Comparison of ENCODE assay signal across 9 mouse cellular contexts in genomic region chr5:36920072-36920471, GRCm38 (mm10). TPM values are rescaled to one million over a fixed set of nuclear protein-coding genes. Genes with fewer than 3 reads are reported as not detected.
DNase-seq lines count a peak whose midpoint lies in the region; ATAC-seq lines count a peak whose summit lies in the region.
"Had no signal": no experiment of that assay in that cellular context is flagged by ENCODE, and none has a peak within 500 bp of the region (broad histone marks: within the 10 kb centered on the region; RNA-seq: fewer than 3 reads in every experiment).

No protein-coding gene starts in this region.

- no peaks in the 10 kb centered on the region for H3K36me3 ChIP-seq in kidney, embryonic 14.5 days (ENCODE audit: control insufficient read depth, insufficient read depth, low read length)
- H3K36me3 ChIP-seq in kidney, embryonic 15.5 days: no peaks in the 10 kb centered on the region
- no peaks in the 10 kb centered on the region for H3K36me3 ChIP-seq in embryonic facial prominence, embryonic 11.5 days (replicated peaks; ENCODE audit: control insufficient read depth, insufficient read depth, low read depth, low read length)
- H3K36me3 ChIP-seq: hindbrain, embryonic 15.5 days; stomach, embryonic 15.5 days had no signal

- H3K27ac ChIP-seq in kidney, embryonic 14.5 days (ENCODE audit: low read depth, low read length): no peak overlapping the region
- no peak overlapping the region for H3K27ac ChIP-seq in kidney, embryonic 15.5 days
- H3K27ac ChIP-seq in embryonic facial prominence, embryonic 11.5 days (replicated peaks; ENCODE audit: low read depth, low read length): no peak overlapping the region
- H3K27ac ChIP-seq: hindbrain, embryonic 15.5 days; stomach, embryonic 15.5 days had no signal

- WGBS in kidney, embryonic 14.5 days: 56% methylated on average over 1 of the region's 1 CpGs
- 35% methylated on average over 1 of the region's 1 CpGs for WGBS in kidney, embryonic 15.5 days
- 43% methylated on average over 1 of the region's 1 CpGs for WGBS in embryonic facial prominence, embryonic 11.5 days

- no peaks in the 10 kb centered on the region for H3K4me1 ChIP-seq in kidney, embryonic 14.5 days (ENCODE audit: control insufficient read depth, insufficient read depth, low read length)
- no peaks in the 10 kb centered on the region; the same call in 1 of the 2 replicates for H3K4me1 ChIP-seq in kidney, embryonic 15.5 days
- no peaks in the 10 kb centered on the region; the same call in 1 of the 2 replicates for H3K4me1 ChIP-seq in embryonic facial prominence, embryonic 11.5 days (ENCODE audit: control insufficient read depth, insufficient read depth, low read length)
- H3K4me1 ChIP-seq: stomach, embryonic 15.5 days had no signal

- 0 out of 2 replicates have a peak, but pooled peaks have one; percentile 35 for ATAC-seq in kidney, embryonic 14.5 days (ENCODE audit: low FRiP score, low TSS enrichment)
- ATAC-seq in kidney, embryonic 15.5 days (replicated peaks; ENCODE audit: low FRiP score): no peak
- no peak for ATAC-seq in embryonic facial prominence, embryonic 11.5 days (replicated peaks; ENCODE audit: insufficient number of reproducible peaks, low FRiP score, low TSS enrichment, low read depth)

- no peak overlapping the region for H3K4me3 ChIP-seq in kidney, embryonic 14.5 days (ENCODE audit: low read length)
- no peak overlapping the region for H3K4me3 ChIP-seq in kidney, embryonic 15.5 days (replicated peaks)
- H3K4me3 ChIP-seq in embryonic facial prominence, embryonic 11.5 days (ENCODE audit: low read depth, low read length): no peak overlapping the region
- H3K4me3 ChIP-seq: hindbrain, embryonic 15.5 days; stomach, embryonic 15.5 days had no signal

- no peaks in the 10 kb centered on the region for H3K9me3 ChIP-seq in kidney, embryonic 14.5 days (ENCODE audit: control insufficient read depth, low read length)
- no peaks in the 10 kb centered on the region for H3K9me3 ChIP-seq in kidney, embryonic 15.5 days (replicated peaks)
- no peaks in the 10 kb centered on the region for H3K9me3 ChIP-seq in embryonic facial prominence, embryonic 11.5 days (replicated peaks; ENCODE audit: control insufficient read depth, low read length)
- H3K9me3 ChIP-seq: hindbrain, embryonic 15.5 days; stomach, embryonic 15.5 days had no signal

- no peak overlapping the region for H3K9ac ChIP-seq in kidney, embryonic 14.5 days (ENCODE audit: low read depth, low read length)
- no peak overlapping the region for H3K9ac ChIP-seq in kidney, embryonic 15.5 days
- H3K9ac ChIP-seq in embryonic facial prominence, embryonic 11.5 days (replicated peaks; ENCODE audit: low read length): no peak overlapping the region
- H3K9ac ChIP-seq: hindbrain, embryonic 15.5 days; stomach, embryonic 15.5 days had no signal

- peak; percentile 29 for DNase-seq in urinary bladder, postnatal 14 days (ENCODE audit: low spot score)
- no peak for DNase-seq in urinary bladder, adult 2 months (ENCODE audit: low spot score)
- peak; percentile 63 for DNase-seq in embryonic facial prominence, embryonic 11.5 days (ENCODE audit: low spot score)
- no peak for DNase-seq in c-Kit-positive CD71-positive TER-119-positive erythroid progenitor cells, embryonic 14.5 days (ENCODE audit: low spot score)
- DNase-seq in left cerebral cortex, adult 8-10 months (ENCODE audit: low spot score in 2 of 2): no peak

- no peaks in the 10 kb centered on the region for H3K27me3 ChIP-seq in kidney, embryonic 14.5 days (ENCODE audit: control insufficient read depth, insufficient read depth, low read length)
- 0 out of 2 replicates have a peak, but pooled peaks cover 4% of the 10 kb centered on the region for H3K27me3 ChIP-seq in kidney, embryonic 15.5 days
- no peaks in the 10 kb centered on the region for H3K27me3 ChIP-seq in embryonic facial prominence, embryonic 11.5 days (ENCODE audit: control insufficient read depth, insufficient read depth, low read length)
- H3K27me3 ChIP-seq: hindbrain, embryonic 15.5 days; stomach, embryonic 15.5 days had no signal

- H3K4me2 ChIP-seq in kidney, embryonic 14.5 days (replicated peaks; ENCODE audit: low read depth, low read length): no peak overlapping the region
- no peak overlapping the region for H3K4me2 ChIP-seq in kidney, embryonic 15.5 days
- no peak overlapping the region for H3K4me2 ChIP-seq in embryonic facial prominence, embryonic 11.5 days (ENCODE audit: low read depth, low read length)
- H3K4me2 ChIP-seq: hindbrain, embryonic 15.5 days; stomach, embryonic 15.5 days had no signal

RNA-seq across cellular contexts. Expression of gene Ppp2r2c, which starts 51.8 kb away (rescaled TPM):
- not detected in 2 replicates for polyA plus RNA-seq in kidney, embryonic 14.5 days (2014; fragmentation: Nextera tagmentation; extraction: Ambion mirVana)
- 0.13 and 0.61 TPM in 2 replicates for polyA plus RNA-seq in kidney, embryonic 15.5 days (2015; fragmentation: Nextera tagmentation; extraction: Ambion mirVana)
- polyA plus RNA-seq in urinary bladder, adult 2 months (2012; rRNA removed): 0.11 and 0.12 TPM in 2 replicates
- 1.2 and 1.4 TPM in 2 replicates for polyA plus RNA-seq in embryonic facial prominence, embryonic 11.5 days (2014; fragmentation: Nextera tagmentation; extraction: Ambion mirVana)
- total RNA-seq in left cerebral cortex, adult 8-10 months (2022): 100 to 1,000 TPM; 388 to 449 (median 430) TPM

Comparison
In these comparisons a context has a peak if more than half of its experiments do, and no peak if none do; other contexts are left out.
1. DNase-seq: peak in urinary bladder, postnatal 14 days (single experiment) and embryonic facial prominence, embryonic 11.5 days (single experiment); none in urinary bladder, adult 2 months (single experiment), c-Kit-positive CD71-positive TER-119-positive erythroid progenitor cells, embryonic 14.5 days (single experiment) and left cerebral cortex, adult 8-10 months (0 of 2).